ENCODE assay signal across 13 mouse cellular contexts in the genomic region with DNA sequence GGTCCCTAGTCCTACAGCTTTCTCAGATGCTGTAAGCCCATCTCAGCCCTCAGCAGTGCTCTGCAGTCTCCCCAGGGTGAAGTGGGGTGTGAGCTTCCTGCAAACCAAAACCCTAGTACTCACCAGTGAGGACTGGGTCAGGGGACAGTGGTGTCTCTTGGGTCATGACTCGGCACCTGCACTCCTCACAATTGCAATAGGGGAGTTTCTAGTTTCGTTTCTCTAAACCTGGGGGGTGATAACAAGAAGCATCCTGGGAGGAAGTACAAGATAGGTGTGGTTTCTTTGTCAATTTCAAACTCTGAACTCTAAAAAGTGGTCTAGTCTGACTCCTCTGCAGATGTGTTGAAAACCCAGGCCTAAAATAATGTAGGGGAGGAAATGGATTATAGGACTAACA. TPM values are rescaled to one million over a fixed set of nuclear protein-coding genes. Genes with fewer than 3 reads are reported as not detected.
A peak's percentile ranks its signal among the peaks of the same experiment; 100 is the strongest.
DNase-seq lines count a peak whose midpoint lies in the region; ATAC-seq lines count a peak whose summit lies in the region.
"Had no signal": no experiment of that assay in that cellular context is flagged by ENCODE, and none has a peak within 500 bp of the region (broad histone marks: within the 10 kb centered on the region; RNA-seq: fewer than 3 reads in every experiment).

No protein-coding gene starts in this region.

- H3K9me3 ChIP-seq in hindbrain, embryonic 10.5 days: no peaks in the 10 kb centered on the region
- H3K9me3 ChIP-seq: forebrain, embryonic 13.5 days had no signal

- peaks cover 5% of the 10 kb centered on the region; the same call in 1 of the 2 replicates for H3K36me3 ChIP-seq in splenic B cell, adult 2 months (ENCODE audit: control insufficient read depth, insufficient read depth, low read length, poor library complexity, severe bottlenecking)
- peaks cover 12% of the 10 kb centered on the region for H3K36me3 ChIP-seq in hindbrain, embryonic 10.5 days

- 86% methylated on average over 2 of the region's 2 CpGs for WGBS in hindbrain, embryonic 10.5 days

- peak; percentile 59 for DNase-seq in CD4-positive, CD25-positive, alpha-beta regulatory T cell, adult 2 months (ENCODE audit: low read depth, low spot score)
- DNase-seq in MEL-GATA-1-ER (ENCODE audit: extremely low read depth, low read depth): peak; percentile 8
- DNase-seq in splenic B cell, adult 2 months (ENCODE audit: low read depth, low spot score): peak; percentile 86
- DNase-seq in gastrocnemius, postnatal 14 days: no peak
- no peak for DNase-seq in left cerebral cortex, adult 9 months (ENCODE audit: low spot score in 2 of 2)
- no peak for DNase-seq in hindbrain, embryonic 10.5 days (ENCODE audit: low spot score)
- DNase-seq: lung, embryonic 14.5 days had no signal

- H3K27ac ChIP-seq in hindbrain, embryonic 10.5 days: no peak overlapping the region
- H3K27ac ChIP-seq: forebrain, embryonic 13.5 days; hindbrain, embryonic 14.5 days had no signal

- H3K4me1 ChIP-seq in hindbrain, embryonic 10.5 days (replicated peaks): no peaks in the 10 kb centered on the region
- H3K4me1 ChIP-seq: forebrain, embryonic 13.5 days had no signal

- ATAC-seq in megakaryocyte progenitor cell, adult 5-6 weeks (replicated peaks; ENCODE audit: poor library complexity): peak; percentile 79
- ATAC-seq: forebrain, embryonic 13.5 days had no signal

- H3K4me3 ChIP-seq in hindbrain, embryonic 10.5 days: no peak overlapping the region
- H3K4me3 ChIP-seq: forebrain, embryonic 13.5 days had no signal

- intact Hi-C loops in gastrocnemius, postnatal 14 days (cut with DNase I; ENCODE audit: low total_unique reads): no loop called here

- no peaks in the 10 kb centered on the region for H3K27me3 ChIP-seq in splenic B cell, adult 2 months (ENCODE audit: control insufficient read depth, insufficient read depth, low read length, poor library complexity, severe bottlenecking)
- H3K27me3 ChIP-seq in hindbrain, embryonic 10.5 days (ENCODE audit: insufficient read depth, poor library complexity, severe bottlenecking): no peaks in the 10 kb centered on the region
- H3K27me3 ChIP-seq: forebrain, embryonic 13.5 days had no signal

RNA-seq across cellular contexts. Expression of a gene that starts 1.8 kb away (rescaled TPM):
- total RNA-seq in megakaryocyte progenitor cell, adult 5-6 weeks (2015): 1.4 and 1.5 TPM in 2 replicates
- 1.2 and 1.4 TPM in 2 replicates for total RNA-seq in megakaryocyte progenitor cell, adult 5-6 weeks (2017)
- total RNA-seq in gastrocnemius, postnatal 14 days (2021): under 1 TPM; 0.31 to 0.47 TPM
- polyA plus RNA-seq in hindbrain, embryonic 10.5 days (2016; fragmentation: Nextera tagmentation; extraction: Ambion mirVana): 0.42 and 0.46 TPM in 2 replicates
- total RNA-seq: midbrain, postnatal 0 days had no signal

RNA-seq across cellular contexts. Expression of a gene that starts 31.7 kb away (rescaled TPM):
- 0.93 and 1.8 TPM in 2 replicates for total RNA-seq in megakaryocyte progenitor cell, adult 5-6 weeks (2015)
- 2.1 and 3.7 TPM in 2 replicates for total RNA-seq in megakaryocyte progenitor cell, adult 5-6 weeks (2017)
- total RNA-seq in gastrocnemius, postnatal 14 days (2021): 1 to 10 TPM; 2.2 to 3.0 TPM
- 0.25 TPM in 1 of 2 replicates, not detected in the other for polyA plus RNA-seq in hindbrain, embryonic 10.5 days (2016; fragmentation: Nextera tagmentation; extraction: Ambion mirVana)

RNA-seq across cellular contexts. Expression of a gene that starts 43.7 kb away (rescaled TPM):
- 38.2 and 41.4 TPM in 2 replicates for total RNA-seq in megakaryocyte progenitor cell, adult 5-6 weeks (2015)
- total RNA-seq in megakaryocyte progenitor cell, adult 5-6 weeks (2017): 27.4 and 30.4 TPM in 2 replicates
- total RNA-seq in gastrocnemius, postnatal 14 days (2021): 1 to 10 TPM; 4.2 to 5.0 TPM
- polyA plus RNA-seq in hindbrain, embryonic 10.5 days (2016; fragmentation: Nextera tagmentation; extraction: Ambion mirVana): 12.1 and 12.6 TPM in 2 replicates

RNA-seq across cellular contexts. Expression of a gene that starts 43.8 kb away (rescaled TPM):
- total RNA-seq in megakaryocyte progenitor cell, adult 5-6 weeks (2015): 42.5 and 44.4 TPM in 2 replicates
- 30.8 and 31.0 TPM in 2 replicates for total RNA-seq in megakaryocyte progenitor cell, adult 5-6 weeks (2017)
- total RNA-seq in gastrocnemius, postnatal 14 days (2021): 10 to 100 TPM; 11.8 to 14.6 TPM
- polyA plus RNA-seq in hindbrain, embryonic 10.5 days (2016; fragmentation: Nextera tagmentation; extraction: Ambion mirVana): 38.3 and 44.3 TPM in 2 replicates

RNA-seq across cellular contexts. Expression of a gene that starts 55.8 kb away (rescaled TPM):
- total RNA-seq in megakaryocyte progenitor cell, adult 5-6 weeks (2015): 3.0 and 3.8 TPM in 2 replicates
- total RNA-seq in megakaryocyte progenitor cell, adult 5-6 weeks (2017): 3.7 and 8.0 TPM in 2 replicates
- under 1 TPM in 1 of 2 experiments, not detected in 1; 0.18 TPM for total RNA-seq in gastrocnemius, postnatal 14 days (2021)
- polyA plus RNA-seq in hindbrain, embryonic 10.5 days (2016; fragmentation: Nextera tagmentation; extraction: Ambion mirVana): 0.21 TPM in 1 of 2 replicates, not detected in the other
- total RNA-seq: left cerebral cortex, postnatal 14 days had no signal
- polyA plus RNA-seq: testis, adult 2 months had no signal

Comparison
In these comparisons a context has a peak if more than half of its experiments do, and no peak if none do; other contexts are left out.
1. DNase-seq: peak in CD4-positive, CD25-positive, alpha-beta regulatory T cell, adult 2 months (single experiment), MEL-GATA-1-ER (single experiment) and splenic B cell, adult 2 months (single experiment); none in gastrocnemius, postnatal 14 days (single experiment), left cerebral cortex, adult 9 months (0 of 2) and hindbrain, embryonic 10.5 days (single experiment).
2. RNA of a gene that starts 43.7 kb away (total RNA-seq): 27.4 to 41.4 TPM in megakaryocyte progenitor cell, adult 5-6 weeks; 4.2 to 5.0 TPM in gastrocnemius, postnatal 14 days; every median in the first group is over 4 times any median in the second.